Mouse (Mus musculus): ENCODE results near the gene Lkaaear1.

The Lkaaear1 gene

GRCm38 (mm10) chr2:181698241-181698640 is at the start of gene Lkaaear1:
Gene Lkaaear1 (minus strand): TSS chr2:181698442.
- WGBS, result 56% methylated on average over 5 of the region's 5 CpGs

GRCm38 (mm10) chr2:181730051-181730450 is 31.8 kb upstream of the Lkaaear1 start:
- 68% methylated on average over 3 of the region's 3 CpGs for WGBS

- 47% methylated on average over 9 of the region's 9 CpGs for WGBS
Observed at GRCm38 (mm10) chr2:181727659-181728262, 29.5 kb upstream of the Lkaaear1 start.

GRCm38 (mm10) chr2:181722213-181722612 is 24.0 kb upstream of the Lkaaear1 start:
- WGBS, result 19% methylated on average over 3 of the region's 3 CpGs

- WGBS, result 24% methylated on average over 3 of the region's 3 CpGs
Observed at GRCm38 (mm10) chr2:181720061-181720460, 21.8 kb upstream of the Lkaaear1 start.

GRCm38 (mm10) chr2:181716991-181717390 is 18.7 kb upstream of the Lkaaear1 start:
- WGBS, result 41% methylated on average over 3 of the region's 3 CpGs

GRCm38 (mm10) chr2:181715382-181715781 is 17.1 kb upstream of the Lkaaear1 start:
- WGBS, result 32% methylated on average over 3 of the region's 3 CpGs

GRCm38 (mm10) chr2:181714903-181715326 is 16.7 kb upstream of the Lkaaear1 start, which contains the start of gene Oprl1:
Gene Oprl1 (plus strand): TSS chr2:181715016.
- WGBS, result 2% methylated on average over 7 of the region's 7 CpGs

GRCm38 (mm10) chr2:181713749-181714148 is 15.5 kb upstream of the Lkaaear1 start:
- whole genome bisulfite sequencing, result 54% methylated on average over 1 of the region's 1 CpGs

GRCm38 (mm10) chr2:181706668-181707067 is 8.4 kb upstream of the Lkaaear1 start:
- WGBS, result 44% methylated on average over 4 of the region's 4 CpGs

GRCm38 (mm10) chr2:181696801-181697420 is 1.3 kb downstream of the Lkaaear1 start:
- WGBS, result 77% methylated on average over 33 of the region's 33 CpGs

GRCm38 (mm10) chr2:181695776-181696175 is 2.5 kb downstream of the Lkaaear1 start:
- 74% methylated on average over 1 of the region's 1 CpGs for WGBS

- WGBS, result 90% methylated on average over 3 of the region's 3 CpGs
Observed at GRCm38 (mm10) chr2:181694581-181694980, 3.7 kb downstream of the Lkaaear1 start.

- WGBS, result under 1% methylated on average over 70 of the region's 75 CpGs
Observed at GRCm38 (mm10) chr2:181693339-181694280, 4.6 kb downstream of the Lkaaear1 start, which contains the start of gene Rgs19. Gene Rgs19 (minus strand): TSS chr2:181693977.

GRCm38 (mm10) chr2:181692304-181692703 is 5.9 kb downstream of the Lkaaear1 start:
- 80% methylated on average over 3 of the region's 3 CpGs for WGBS

- 82% methylated on average over 4 of the region's 4 CpGs for WGBS
Observed at GRCm38 (mm10) chr2:181691571-181691970, 6.7 kb downstream of the Lkaaear1 start.

GRCm38 (mm10) chr2:181691083-181691482 is 7.2 kb downstream of the Lkaaear1 start:
- WGBS, result 91% methylated on average over 6 of the region's 6 CpGs

GRCm38 (mm10) chr2:181689466-181690160 is 8.6 kb downstream of the Lkaaear1 start:
- 71% methylated on average over 10 of the region's 10 CpGs for WGBS

- 96% methylated on average over 8 of the region's 8 CpGs for WGBS
Observed at GRCm38 (mm10) chr2:181687586-181687985, 10.7 kb downstream of the Lkaaear1 start.

- WGBS, result 94% methylated on average over 4 of the region's 4 CpGs
Observed at GRCm38 (mm10) chr2:181685686-181686085, 12.6 kb downstream of the Lkaaear1 start.

GRCm38 (mm10) chr2:181684713-181685112 is 13.5 kb downstream of the Lkaaear1 start:
- WGBS, result 69% methylated on average over 1 of the region's 1 CpGs

- 66% methylated on average over 4 of the region's 4 CpGs for WGBS
Observed at GRCm38 (mm10) chr2:181683381-181683780, 14.9 kb downstream of the Lkaaear1 start.

All from cerebral cortex, adult 2 months (tissue).